Mouse (Mus musculus): ENCODE results near the gene Cd300a.

GRCm38 (mm10) chr11:114896085-114896484 lies 6.2 kb downstream of the Cd300a start:
- TF ChIP-seq CTCF (IDR thresholded peaks at IDR 0.05; ENCODE audit: extremely low read depth, insufficient read depth, low read length) (no peak), POLR2A (IDR thresholded peaks at IDR 0.05; ENCODE audit: extremely low read depth, insufficient read depth, low read length) (no peak)
